Mouse (Mus musculus) myocyte (in vitro differentiated cells): ENCODE results near the gene Xylt1.

Source experiments
- MAX ChIP-seq: IDR thresholded peaks from one replicate; pipeline ENCODE4 v1.6.1; 2011; ENCODE audit warnings: low read depth, mild to moderate bottlenecking, control low read depth
- POLR2A ChIP-seq: IDR thresholded peaks from one replicate; pipeline ENCODE4 v1.6.1; 2011; ENCODE audit warnings: low read depth, mild to moderate bottlenecking, control low read depth, moderate library complexity; ENCODE audit not compliant: insufficient read length
- REST ChIP-seq: IDR thresholded peaks from one replicate; pipeline ENCODE4 v1.6.1; 2011; ENCODE audit warnings: mild to moderate bottlenecking, control low read depth, moderate library complexity; ENCODE audit not compliant: insufficient read depth, insufficient read length

- TF ChIP-seq POLR2A (no peak), MAX (no peak), REST (no peak)
Measured at GRCm38 (mm10) chr7:117614851-117615250, 234.1 kb downstream of the Xylt1 start.
